Mouse (Mus musculus): Measurements from ENCODE around the gene Leng8. TPM values are rescaled to one million over a fixed set of nuclear protein-coding genes. Genes with fewer than 3 reads are reported as not detected.

Leng8 gene
- 100 to 1,000 TPM; 344 to 351 TPM for total RNA-seq (2023)

GRCm38 (mm10) chr7:4136771-4137531 lies at the start of gene Leng8:
Leng8 (plus strand) TSS chr7:4137039.

GRCm38 (mm10) chr7:4119344-4119902 lies 17.4 kb upstream of the Leng8 start, which contains the start of gene Ttyh1:
Ttyh1 (plus strand) TSS chr7:4119408.

DNA sequence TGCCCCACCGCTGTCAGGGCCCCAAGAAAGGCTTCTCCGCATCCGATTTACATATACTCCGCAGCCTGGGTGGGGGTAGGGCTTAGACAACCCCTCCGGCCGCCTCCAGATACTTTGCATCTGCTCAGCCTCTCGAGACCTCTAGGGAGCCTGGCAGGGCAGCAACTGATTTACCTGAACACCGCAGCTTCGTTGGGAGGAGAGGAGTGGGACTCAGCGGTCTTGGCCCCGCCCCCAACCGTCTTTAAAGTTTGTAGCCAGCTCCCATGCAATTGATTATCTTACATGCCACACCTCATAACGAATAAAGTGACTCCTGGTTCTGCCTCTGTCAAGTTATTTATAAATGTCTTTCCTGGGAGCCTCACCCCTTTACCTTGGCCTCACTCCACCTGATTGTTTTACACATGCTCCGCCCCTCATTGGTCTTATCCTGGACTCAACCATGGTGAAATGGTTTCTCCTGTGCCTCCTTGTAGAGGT lies 13.3 kb downstream of the Leng8 start, which contains the start of gene Leng9:
Leng9 (minus strand) TSS at position 316 of the 483 bp plus-strand sequence.

DNA sequence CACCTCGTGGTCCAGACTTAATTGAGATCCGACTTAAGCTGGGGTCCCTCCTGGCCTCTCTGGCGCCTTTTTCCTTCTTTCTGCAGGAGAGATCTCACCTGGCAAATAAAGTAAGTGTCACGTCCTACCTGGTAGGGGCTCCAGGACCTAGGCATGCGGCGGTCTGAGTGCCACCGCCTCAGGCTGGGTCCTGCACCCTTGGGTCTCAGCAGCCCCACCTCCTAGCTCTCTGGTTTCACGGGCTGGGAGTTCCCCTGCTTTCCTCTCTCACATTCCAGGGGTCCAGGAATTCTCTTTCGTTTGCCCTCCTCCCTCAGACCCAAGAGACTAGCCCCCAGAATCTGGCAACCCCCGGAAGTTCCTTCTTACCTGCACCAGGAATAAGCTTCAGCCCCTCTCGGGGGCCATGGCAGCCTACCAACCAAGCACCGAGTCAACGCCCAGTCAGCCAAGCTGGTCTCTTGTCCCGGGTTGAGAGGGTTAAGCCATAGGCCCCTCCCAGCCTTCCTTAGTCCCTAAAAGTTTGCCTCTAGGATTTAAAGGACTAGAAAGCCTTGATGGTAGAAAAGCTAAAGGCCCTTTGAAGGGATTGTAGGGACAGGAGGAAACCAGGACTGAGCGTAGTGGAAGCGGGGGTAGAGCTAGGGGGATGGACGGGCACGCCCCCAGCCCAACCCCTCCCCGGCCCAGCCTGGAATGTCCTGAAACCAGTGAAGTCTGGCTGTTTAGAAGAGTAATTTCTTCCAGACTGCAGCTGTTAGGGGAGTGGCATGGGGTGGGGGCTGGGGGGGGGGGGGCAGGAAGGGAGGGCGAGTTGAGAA lies 27.5 kb downstream of the Leng8 start, which contains the start of gene Cdc42ep5:
Cdc42ep5 (minus strand) TSS at position 771 of the 821 bp plus-strand sequence.

Other genes with a start within 250 kb of the Leng8 start
- gene Gm14548, start 238.9 kb upstream of the Leng8 start, total RNA-seq (2023), result 10 to 100 TPM; 51.8 to 62.5 TPM
- gene Lilra6, start 221.5 kb upstream of the Leng8 start, total RNA-seq (2023), result 10 to 100 TPM; 67.7 to 86.9 TPM
- 100 to 1,000 TPM; 136 to 147 TPM for gene Lair1, start 73.8 kb upstream of the Leng8 start, total RNA-seq (2023)
- not detected for gene Ttyh1, start 17.6 kb upstream of the Leng8 start, total RNA-seq (2023)
- 10 to 100 TPM; 22.2 to 26.5 TPM for gene Leng9, start 13.3 kb downstream of the Leng8 start, total RNA-seq (2023)
- not detected for gene Cdc42ep5, start 27.8 kb downstream of the Leng8 start, total RNA-seq (2023)
- 10 to 100 TPM; 25.6 to 26.7 TPM for gene Lilra5, start 100.7 kb downstream of the Leng8 start, total RNA-seq (2023)
- not detected for gene Ncr1, start 200.7 kb downstream of the Leng8 start, total RNA-seq (2023)

Data from monocyte, adult 59 days (primary cell).